Mouse (Mus musculus) intestine, embryonic 16.5 days (tissue): ENCODE results near the gene Fam216a. TPM values are rescaled to one million over a fixed set of nuclear protein-coding genes. Genes with fewer than 3 reads are reported as not detected.
"Not testable (repeated sequence)": the region's sequence is repeated elsewhere in the genome, so short reads cannot be mapped to it uniquely, and the experiment has no call there.

Experiments
- ATAC-seq: fragments of 200-750 bp; cut with Nextera tagmentation; 2 replicates; pipeline ENCODE4 v1.8.0; 2017; ENCODE audit warnings: moderate TSS enrichment, moderate library complexity
- H3K27ac ChIP-seq: fragments of 300-500 bp; sonication (generic); 2 replicates; pipeline ENCODE4 v1.5.1; 2014; ENCODE audit warnings: mild to moderate bottlenecking, low read length
- H3K27me3 ChIP-seq: fragments of 300-500 bp; sonication (generic); replicated peaks from 2 replicates; pipeline ENCODE4 v1.6.1; 2014; ENCODE audit warnings: low read length, control low read depth, mixed read lengths; ENCODE audit not compliant: control insufficient read depth, insufficient read depth
- H3K36me3 ChIP-seq: fragments of 300-500 bp; sonication (generic); 2 replicates; pipeline ENCODE4 v1.6.1; 2014; ENCODE audit warnings: low read length, control low read depth; ENCODE audit not compliant: control insufficient read depth, insufficient read depth
- H3K4me1 ChIP-seq: fragments of 300-500 bp; sonication (generic); 2 replicates; pipeline ENCODE4 v1.6.1; 2014; ENCODE audit warnings: low read length, control low read depth, mixed read lengths; ENCODE audit not compliant: control insufficient read depth, insufficient read depth
- H3K4me2 ChIP-seq: fragments of 300-500 bp; sonication (generic); 2 replicates; pipeline ENCODE4 v1.6.1; 2014; ENCODE audit warnings: low read depth, low read length, control low read depth
- H3K4me3 ChIP-seq: fragments of 300-500 bp; sonication (generic); 2 replicates; pipeline ENCODE4 v1.5.1; 2014; ENCODE audit warnings: mild to moderate bottlenecking, low read length
- H3K9ac ChIP-seq: fragments of 300-500 bp; sonication (generic); 2 replicates; pipeline ENCODE4 v1.6.1; 2014; ENCODE audit warnings: low read depth, low read length
- H3K9me3 ChIP-seq: fragments of 300-500 bp; sonication (generic); 2 replicates; pipeline ENCODE4 v1.6.1; 2016; ENCODE audit warnings: low read length, control low read depth; ENCODE audit not compliant: control insufficient read depth
- WGBS: fragments of 180-500 bp; shearing (Covaris S2); extraction: QIAGEN DNeasy Blood & Tissue Kit; methylation state at CpG from one replicate; pipeline ENCODE4 v1.1.7; 2014; 5-methylcytosine and 5-hydroxymethylcytosine counted together
- polyA plus RNA-seq: library from polyadenylated mRNA; unstranded; fragments of >200 nt; fragmentation: Nextera tagmentation; extraction: Ambion mirVana; gene quantifications from 2 replicates; pipeline ENCODE4 v1.2.1, GENCODE M21; 2015

Fam216a gene
- polyA plus RNA-seq, 1 experiment from 2014 or later = 34.0 TPM

GRCm38 (mm10) chr5:122319474-122320204 is 52.5 kb downstream of the Fam216a start:
- no peak overlapping the region for H3K9ac ChIP-seq
- WGBS = 75% methylated on average over 14 of the region's 14 CpGs
- ATAC-seq = no peak
- no peak overlapping the region for H3K4me3 ChIP-seq
- H3K4me2 ChIP-seq = no peak overlapping the region
- 0 out of 2 replicates have a peak, but pooled peaks cover 2% of the 10 kb centered on the region for H3K36me3 ChIP-seq
- no peaks in the 10 kb centered on the region for H3K27me3 ChIP-seq
- H3K27ac ChIP-seq = peak overlapping the region; percentile 21; the same call in 1 of the 2 replicates
- no peaks in the 10 kb centered on the region for H3K9me3 ChIP-seq
- H3K4me1 ChIP-seq = no peaks in the 10 kb centered on the region

GRCm38 (mm10) chr5:122318976-122319375 is 53.2 kb downstream of the Fam216a start:
- H3K4me2 ChIP-seq, H3K4me3 ChIP-seq, H3K27ac ChIP-seq, ATAC-seq, H3K4me1 ChIP-seq, H3K9ac ChIP-seq, H3K9me3 ChIP-seq, H3K27me3 ChIP-seq, H3K36me3 ChIP-seq: not testable (repeated sequence)
- 72% methylated on average over 3 of the region's 3 CpGs for WGBS

DNA sequence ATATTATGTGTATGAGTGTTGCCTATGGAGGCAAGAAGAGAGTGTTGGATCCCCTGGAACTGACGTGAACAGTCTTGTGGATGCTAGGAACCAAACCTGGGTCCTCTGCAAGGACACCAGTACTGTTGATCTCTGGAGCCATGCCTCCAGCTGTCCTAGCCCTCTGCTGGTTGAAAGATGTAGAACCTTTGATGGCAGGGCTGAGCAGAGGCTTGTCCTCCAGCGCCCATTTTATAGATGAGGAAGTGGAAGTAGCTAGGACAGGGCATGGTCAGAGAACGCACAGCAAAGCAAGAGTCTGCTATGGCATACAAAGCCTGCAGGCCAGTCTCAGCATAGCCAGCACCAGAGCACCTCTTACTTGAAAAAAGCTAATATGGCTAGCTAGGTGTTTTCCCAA is 54.1 kb downstream of the Fam216a start:
- Histone ChIP-seq H3K4me1 (no peaks in the 10 kb centered on the region), H3K4me3 (no peak overlapping the region), H3K27me3 (no peaks in the 10 kb centered on the region), H3K36me3 (no peaks in the 10 kb centered on the region; the same call in 1 of the 2 replicates), H3K4me2 (no peak overlapping the region), H3K9ac (no peak overlapping the region), H3K27ac (no peak overlapping the region), H3K9me3 (no peaks in the 10 kb centered on the region)
- ATAC-seq = no peak; the same call in 1 of the 2 replicates
- 84% methylated on average over 3 of the region's 3 CpGs for WGBS

DNA sequence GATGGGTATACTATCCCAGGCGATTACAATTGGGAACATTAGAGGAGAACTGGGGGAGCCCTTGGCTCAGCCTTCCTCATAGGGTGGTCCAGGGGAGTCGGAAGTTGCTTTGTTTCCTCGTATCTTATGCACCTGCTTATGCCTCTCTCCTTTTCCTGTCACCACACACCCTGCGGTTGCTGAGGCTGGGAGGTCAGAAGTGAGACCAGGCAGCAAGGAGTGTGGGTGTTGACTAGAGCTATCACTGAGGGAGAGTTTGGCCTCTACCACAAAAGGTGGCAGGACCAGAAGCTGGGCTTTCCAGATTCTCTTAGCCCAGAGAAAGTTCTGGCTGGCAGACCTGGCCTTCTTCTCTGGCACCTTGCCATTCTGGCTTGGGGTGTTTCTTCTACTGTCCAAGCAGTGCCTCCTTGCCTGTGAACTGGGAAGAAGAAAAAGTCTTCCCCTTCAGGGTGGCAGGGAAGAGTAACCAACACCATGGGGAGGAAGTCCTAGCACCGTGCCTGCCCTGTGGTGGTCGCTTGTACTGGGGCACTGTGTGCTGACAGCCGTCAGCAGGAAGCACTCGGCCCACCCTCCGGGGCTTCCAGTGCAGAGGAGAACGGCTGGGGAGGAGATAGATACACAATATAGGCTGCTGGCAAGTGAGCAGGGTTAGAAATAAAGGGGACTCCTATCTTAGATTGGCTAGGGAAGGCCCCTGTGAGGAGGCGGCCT is 54.7 kb downstream of the Fam216a start:
- H3K36me3 ChIP-seq = no peaks in the 10 kb centered on the region; the same call in 1 of the 2 replicates
- no peaks in the 10 kb centered on the region for H3K27me3 ChIP-seq
- no peaks in the 10 kb centered on the region for H3K4me1 ChIP-seq
- H3K4me3 ChIP-seq = no peak overlapping the region
- 79% methylated on average over 11 of the region's 11 CpGs for WGBS
- no peaks in the 10 kb centered on the region for H3K9me3 ChIP-seq
- H3K27ac ChIP-seq = no peak overlapping the region
- no peak overlapping the region for H3K9ac ChIP-seq
- no peak for ATAC-seq
- no peak overlapping the region for H3K4me2 ChIP-seq

GRCm38 (mm10) chr5:122314966-122315667 is 57.0 kb downstream of the Fam216a start:
- WGBS = 67% methylated on average over 20 of the region's 20 CpGs
- H3K36me3 ChIP-seq = no peaks in the 10 kb centered on the region; the same call in 1 of the 2 replicates
- no peak overlapping the region for H3K4me2 ChIP-seq
- no peak overlapping the region for H3K27ac ChIP-seq
- no peaks in the 10 kb centered on the region for H3K4me1 ChIP-seq
- no peaks in the 10 kb centered on the region for H3K9me3 ChIP-seq
- ATAC-seq = peak; percentile 62; the same call in 1 of the 2 replicates
- 0 out of 2 replicates have a peak overlapping the region, but pooled peaks have one; percentile 2 for H3K9ac ChIP-seq
- H3K4me3 ChIP-seq = no peak overlapping the region
- no peaks in the 10 kb centered on the region for H3K27me3 ChIP-seq

Other genes starting within 250 kb of the Fam216a start
- gene Ccdc63, start 231.5 kb downstream of the Fam216a start, polyA plus RNA-seq = not detected in 2 replicates
- 213 and 215 TPM in 2 replicates for gene Ppp1cc, start 214.1 kb downstream of the Fam216a start, polyA plus RNA-seq
- 5.6 and 5.7 TPM in 2 replicates for gene Hvcn1, start 165.6 kb downstream of the Fam216a start, polyA plus RNA-seq
- gene Tctn1, start 107.9 kb downstream of the Fam216a start, polyA plus RNA-seq = 3.2 and 3.5 TPM in 2 replicates
- 6.8 and 9.9 TPM in 2 replicates for gene Pptc7, start 88.0 kb downstream of the Fam216a start, polyA plus RNA-seq
- 7.4 and 7.6 TPM in 2 replicates for gene Rad9b, start 18.1 kb downstream of the Fam216a start, polyA plus RNA-seq
- 289 and 291 TPM in 2 replicates for gene Vps29, start 18.0 kb downstream of the Fam216a start, polyA plus RNA-seq
- 55.0 and 59.2 TPM in 2 replicates for gene Gpn3, start 488 bp downstream of the Fam216a start, polyA plus RNA-seq
- gene Arpc3, start 19.5 kb upstream of the Fam216a start, polyA plus RNA-seq = 161 and 164 TPM in 2 replicates
- 35.9 and 40.1 TPM in 2 replicates for gene Anapc7, start 49.3 kb upstream of the Fam216a start, polyA plus RNA-seq
- 20.4 and 27.2 TPM in 2 replicates for gene Atp2a2, start 129.9 kb upstream of the Fam216a start, polyA plus RNA-seq
- 18.3 and 24.2 TPM in 2 replicates for gene Ift81, start 242.2 kb upstream of the Fam216a start, polyA plus RNA-seq